Mouse (Mus musculus) CH12.LX (cell line): ENCODE measurements around the gene Phf21a. TPM values are rescaled to one million over a fixed set of nuclear protein-coding genes. Genes with fewer than 3 reads are reported as not detected.

Experiments used
- DNase-seq: peaks from one replicate; pipeline ENCODE4 v3.0.0-alpha.2; 2013; ENCODE audit errors: extremely low read depth
- H3K27ac ChIP-seq: 2 replicates; pipeline ENCODE4 v1.5.1; 2012; ENCODE audit warnings: low read depth, mild to moderate bottlenecking, control low read depth, moderate library complexity; ENCODE audit not compliant: insufficient read depth
- H3K27me3 ChIP-seq: replicated peaks from 2 replicates; pipeline ENCODE3; 2012; ENCODE audit warnings: inconsistent platforms
- H3K36me3 ChIP-seq, 2 experiments: replicated peaks in 1 of 2; 2 replicates each; pipeline versions ENCODE3 to v1.6.1; 2012; ENCODE audit warnings: inconsistent platforms in 1 of 2, low read length in 1 of 2, mild to moderate bottlenecking in 1 of 2, mixed read lengths in 1 of 2, moderate library complexity in 1 of 2; ENCODE audit not compliant: control insufficient read depth in 1 of 2, insufficient read depth in 1 of 2
- H3K4me1 ChIP-seq, 2 experiments: 2 replicates each; pipeline ENCODE4 v1.6.1; 2012; ENCODE audit warnings: inconsistent platforms in 1 of 2, moderate library complexity in 1 of 2; ENCODE audit not compliant: insufficient read depth in 2 of 2, control insufficient read depth in 1 of 2
- H3K4me2 ChIP-seq: 2 replicates; pipeline ENCODE4 v1.6.1; 2012; ENCODE audit warnings: low read depth, mild to moderate bottlenecking, control low read depth; ENCODE audit not compliant: poor library complexity, insufficient read depth, severe bottlenecking
- H3K4me3 ChIP-seq, 3 experiments: fragments of 150-350 bp in 1 of 3; sonication (generic) in 1 of 3; replicated peaks in 1 of 3; 2 replicates each; pipeline versions ENCODE3 to v1.5.1; 2011 to 2012; ENCODE audit warnings: low read depth in 2 of 3, low read length in 2 of 3, mild to moderate bottlenecking in 2 of 3, moderate library complexity in 2 of 3, control low read depth in 1 of 3, improper control_type of control experiment in 1 of 3, inconsistent platforms in 1 of 3, mixed read lengths in 1 of 3; ENCODE audit not compliant: poor library complexity in 1 of 3
- H3K79me2 ChIP-seq: replicated peaks from 2 replicates; pipeline ENCODE4 v1.6.1; 2012; ENCODE audit warnings: mild to moderate bottlenecking, moderate library complexity; ENCODE audit not compliant: control insufficient read depth, poor library complexity, insufficient read depth, severe bottlenecking; ENCODE audit errors: extremely low read depth
- H3K9ac ChIP-seq: 2 replicates; pipeline ENCODE4 v1.6.1; 2012; ENCODE audit warnings: low read depth, mild to moderate bottlenecking, control low read depth, moderate library complexity; ENCODE audit not compliant: insufficient read depth
- H3K9me3 ChIP-seq: replicated peaks from 2 replicates; pipeline ENCODE3; 2012; ENCODE audit warnings: low read length, inconsistent platforms, mixed read lengths
- BHLHE40 ChIP-seq: IDR thresholded peaks from 2 replicates; pipeline ENCODE4 v1.6.1; 2011; ENCODE audit warnings: mild to moderate bottlenecking, low read depth, low read length, improper control_type of control experiment
- CTCF ChIP-seq, 2 experiments: IDR thresholded peaks in 1 of 2; conservative IDR thresholded peaks in 1 of 2; 2 replicates each; pipeline ENCODE4 v1.5.1; 2011 to 2012; ENCODE audit warnings: low read depth in 2 of 2, low read length in 2 of 2, improper control_type of control experiment in 1 of 2, inconsistent platforms in 1 of 2, mild to moderate bottlenecking in 1 of 2, moderate library complexity in 1 of 2
- E2F4 ChIP-seq: IDR thresholded peaks from 2 replicates; pipeline ENCODE4 v1.6.1; 2011; ENCODE audit warnings: low read depth, low read length, improper control_type of control experiment; ENCODE audit not compliant: insufficient replicate concordance
- ELF1 ChIP-seq: IDR thresholded peaks from 2 replicates; pipeline ENCODE4 v1.6.1; 2014; ENCODE audit warnings: low read depth, mild to moderate bottlenecking, inconsistent platforms, low read length, improper control_type of control experiment
- EP300 ChIP-seq: IDR thresholded peaks from 2 replicates; pipeline ENCODE4 v1.6.1; 2011; ENCODE audit warnings: low read length, improper control_type of control experiment
- ETS1 ChIP-seq: conservative IDR thresholded peaks from 2 replicates; pipeline ENCODE4 v1.6.1; 2012; ENCODE audit warnings: low read depth, mild to moderate bottlenecking, inconsistent platforms, low read length, improper control_type of control experiment, moderate library complexity
- GABPA ChIP-seq: IDR thresholded peaks from 2 replicates; pipeline ENCODE4 v1.6.1; 2012; ENCODE audit warnings: low read depth, low read length, improper control_type of control experiment, inconsistent platforms; ENCODE audit not compliant: insufficient replicate concordance
- KAT2A ChIP-seq: IDR thresholded peaks from 2 replicates; pipeline ENCODE4 v1.6.1; 2012; ENCODE audit warnings: low read length, improper control_type of control experiment, inconsistent platforms; ENCODE audit not compliant: insufficient replicate concordance
- MAX ChIP-seq: IDR thresholded peaks from 2 replicates; pipeline ENCODE4 v1.6.1; 2011; ENCODE audit warnings: low read length, improper control_type of control experiment
- MAZ ChIP-seq: IDR thresholded peaks from 2 replicates; pipeline ENCODE4 v1.6.1; 2012; ENCODE audit warnings: low read depth, mild to moderate bottlenecking, inconsistent platforms, low read length, improper control_type of control experiment, moderate library complexity
- MEF2A ChIP-seq: IDR thresholded peaks from 2 replicates; pipeline ENCODE4 v1.6.1; 2014; ENCODE audit warnings: low read depth, mild to moderate bottlenecking, inconsistent platforms, low read length, improper control_type of control experiment, borderline replicate concordance
- MXI1 ChIP-seq: IDR thresholded peaks from 2 replicates; pipeline ENCODE4 v1.6.1; 2011; ENCODE audit warnings: mild to moderate bottlenecking, low read depth, low read length, improper control_type of control experiment
- MYC ChIP-seq: IDR thresholded peaks from 2 replicates; pipeline ENCODE4 v1.6.1; 2011; ENCODE audit warnings: low read depth, mild to moderate bottlenecking, improper control_type of control experiment, low read length
- NRF1 ChIP-seq: IDR thresholded peaks from 2 replicates; pipeline ENCODE4 v1.6.1; 2014; ENCODE audit warnings: low read depth, mild to moderate bottlenecking, inconsistent platforms, low read length, improper control_type of control experiment, moderate library complexity
- POLR2A ChIP-seq: IDR thresholded peaks from 2 replicates; pipeline ENCODE4 v1.6.1; 2011; ENCODE audit warnings: low read depth, mild to moderate bottlenecking, improper control_type of control experiment, low read length
- POLR2AphosphoS2 ChIP-seq: IDR thresholded peaks from 2 replicates; pipeline ENCODE4 v1.6.1; 2011; ENCODE audit warnings: low read depth, low read length, improper control_type of control experiment
- SIN3A ChIP-seq: IDR thresholded peaks from 2 replicates; pipeline ENCODE4 v1.6.1; 2012; ENCODE audit warnings: low read length, improper control_type of control experiment, inconsistent platforms
- TBP ChIP-seq: conservative IDR thresholded peaks from 2 replicates; pipeline ENCODE4 v1.6.1; 2011; ENCODE audit warnings: low read depth, low read length, improper control_type of control experiment
- UBTF ChIP-seq: IDR thresholded peaks from 2 replicates; pipeline ENCODE4 v1.6.1; 2012; ENCODE audit warnings: low read depth, mild to moderate bottlenecking, inconsistent platforms, low read length, improper control_type of control experiment, moderate library complexity
- USF1 ChIP-seq: IDR thresholded peaks from 2 replicates; pipeline ENCODE4 v1.6.1; 2014; ENCODE audit warnings: low read depth, mild to moderate bottlenecking, inconsistent platforms, low read length, improper control_type of control experiment
- USF2 ChIP-seq: conservative IDR thresholded peaks from 2 replicates; pipeline ENCODE4 v1.6.1; 2011; ENCODE audit warnings: low read depth, low read length, improper control_type of control experiment
- ZC3H11A ChIP-seq: IDR thresholded peaks from 2 replicates; pipeline ENCODE4 v1.6.1; 2012; ENCODE audit warnings: low read depth, mild to moderate bottlenecking, inconsistent platforms, low read length, improper control_type of control experiment
- ZKSCAN1 ChIP-seq: IDR thresholded peaks from 2 replicates; pipeline ENCODE4 v1.6.1; 2012; ENCODE audit warnings: low read depth, inconsistent platforms, low read length, improper control_type of control experiment, borderline replicate concordance
- ZMIZ1 ChIP-seq: IDR thresholded peaks from 2 replicates; pipeline ENCODE4 v1.6.1; 2012; ENCODE audit warnings: low read depth, mild to moderate bottlenecking, inconsistent platforms, low read length, improper control_type of control experiment
- ZNF384 ChIP-seq: IDR thresholded peaks from 2 replicates; pipeline ENCODE4 v1.6.1; 2012; ENCODE audit warnings: low read depth, low read length, improper control_type of control experiment, inconsistent platforms
- dilution Hi-C: fragments of 300-500 bp; cut with MboI; formaldehyde crosslinking; loops from 2 replicates; pipeline ENCODE4 v1.14.3; 2020; ENCODE audit warnings: low sequenced_read_pairs; ENCODE audit not compliant: extremely low pct_unique_long_range_greater_than_20kb, extremely low pct_ligation_motif_present
- in situ Hi-C: fragments of 300-500 bp; cut with MboI; formaldehyde crosslinking; loops from 3 replicates; pipeline ENCODE4 v1.14.3; 2019; ENCODE audit warnings: low sequenced_read_pairs, low pct_ligation_motif_present, low pct_unique_long_range_greater_than_20kb, mixed read lengths
- polyA plus RNA-seq: library from polyadenylated mRNA; unstranded; fragments of >175 nt; gene quantifications from 2 replicates; pipeline ENCODE4 v1.2.1, GENCODE M21; 2012; ENCODE audit warnings: low read depth; ENCODE audit not compliant: insufficient read length
- total RNA-seq, 2 experiments: library from RNA; depleted of rRNA; stranded (reverse); fragments of 300-350 nt in 1 of 2; fragments of >200 nt in 1 of 2; gene quantifications; 2 replicates each; pipeline ENCODE4 v1.2.3; 2012 to 2014

Gene Phf21a
- total and polyA plus RNA-seq, 3 experiments, result 10.2 to 24.5 (median 12.0) TPM

GRCm38 (mm10) chr2:92061337-92061736 lies 31.6 kb upstream of the Phf21a start:
- dilution Hi-C loops (no loop called here), in situ Hi-C loops (no loop called here)
- DNase-seq, result no peak
- Histone ChIP-seq H3K79me2 (no peaks in the 10 kb centered on the region), H3K9ac (no peak overlapping the region), H3K4me3 (no peak overlapping the region), H3K27ac (no peak overlapping the region), H3K36me3 (no peaks in the 10 kb centered on the region), H3K4me1 (peaks cover 13 to 39% of the 10 kb centered on the region in 2 experiments), H3K9me3 (no peaks in the 10 kb centered on the region), H3K27me3 (peaks cover 26% of the 10 kb centered on the region), H3K4me2 (no peak overlapping the region)
- no peak for TF ChIP-seq MEF2A
- no peak for TF ChIP-seq GABPA
- no peak for TF ChIP-seq ZNF384
- TF ChIP-seq ZKSCAN1, result no peak
- TF ChIP-seq KAT2A, result no peak
- no peak for TF ChIP-seq USF2
- no peak for TF ChIP-seq NRF1
- no peak for TF ChIP-seq MXI1
- no peak for TF ChIP-seq UBTF
- TF ChIP-seq E2F4, result no peak
- TF ChIP-seq ELF1, result no peak
- no peak for TF ChIP-seq SIN3A
- no peak for TF ChIP-seq MAX
- no peak for TF ChIP-seq USF1
- TF ChIP-seq MAZ, result no peak
- no peak for TF ChIP-seq ZMIZ1

GRCm38 (mm10) chr2:92063106-92063505 lies 29.8 kb upstream of the Phf21a start:
- no peaks in the 10 kb centered on the region for H3K36me3 ChIP-seq
- no peak overlapping the region for H3K4me3 ChIP-seq
- no peak overlapping the region for H3K27ac ChIP-seq
- TF ChIP-seq CTCF (conservative IDR thresholded peaks at IDR 0.05 in 1 of 2, IDR thresholded peaks at IDR 0.05 in 1 of 2; ENCODE audit: low read depth in 2 of 2, low read length in 2 of 2) (no peak), MYC (no peak), UBTF (no peak), EP300 (no peak), KAT2A (no peak), POLR2A (no peak), ETS1 (no peak), POLR2AphosphoS2 (no peak), BHLHE40 (no peak), USF2 (no peak), USF1 (no peak), ZC3H11A (no peak), TBP (no peak)
- TF ChIP-seq, all 38 proteins: peak for 0
- no peaks in the 10 kb centered on the region for H3K79me2 ChIP-seq
- H3K9ac ChIP-seq, result no peak overlapping the region
- peaks cover 26% of the 10 kb centered on the region for H3K27me3 ChIP-seq
- peaks cover 19 to 54% of the 10 kb centered on the region in 2 experiments for H3K4me1 ChIP-seq
- no peak overlapping the region for H3K4me2 ChIP-seq
- H3K9me3 ChIP-seq, result no peaks in the 10 kb centered on the region
- dilution Hi-C loops (no loop called here), in situ Hi-C loops (no loop called here)
- no peak for DNase-seq
